Mouse (Mus musculus): ENCODE results near the gene Fndc7. TPM values are rescaled to one million over a fixed set of nuclear protein-coding genes. Genes with fewer than 3 reads are reported as not detected.

Gene Fndc7
- total RNA-seq (2021): under 1 TPM in 1 of 2 experiments, not detected in 1; 0.05 TPM

DNA sequence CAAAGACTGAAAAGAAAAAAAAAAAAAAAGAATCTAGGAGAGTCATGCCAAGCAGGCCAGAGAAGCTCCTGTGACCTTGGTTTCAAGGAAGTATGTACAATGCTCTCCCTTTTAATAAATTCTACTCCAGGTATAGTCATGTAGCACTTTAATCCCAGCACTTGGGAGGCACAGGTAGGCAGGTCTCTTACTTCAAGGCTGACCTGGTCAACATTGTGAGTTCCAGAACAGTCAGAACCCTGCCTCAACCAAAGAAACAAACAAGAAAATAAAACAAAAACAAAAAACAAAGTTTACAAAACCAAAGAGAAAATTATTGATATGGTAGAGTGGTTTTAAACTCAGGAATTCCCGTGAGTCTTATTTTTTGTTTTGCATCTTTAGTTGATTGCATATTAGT lies at the start of gene Fndc7:
TSS of gene Fndc7 (minus strand) at position 101 of the 400 bp plus-strand sequence.
- no peak for DNase-seq (ENCODE audit: low spot score)
- intact Hi-C loops (cut with DNase I): no loop called here

DNA sequence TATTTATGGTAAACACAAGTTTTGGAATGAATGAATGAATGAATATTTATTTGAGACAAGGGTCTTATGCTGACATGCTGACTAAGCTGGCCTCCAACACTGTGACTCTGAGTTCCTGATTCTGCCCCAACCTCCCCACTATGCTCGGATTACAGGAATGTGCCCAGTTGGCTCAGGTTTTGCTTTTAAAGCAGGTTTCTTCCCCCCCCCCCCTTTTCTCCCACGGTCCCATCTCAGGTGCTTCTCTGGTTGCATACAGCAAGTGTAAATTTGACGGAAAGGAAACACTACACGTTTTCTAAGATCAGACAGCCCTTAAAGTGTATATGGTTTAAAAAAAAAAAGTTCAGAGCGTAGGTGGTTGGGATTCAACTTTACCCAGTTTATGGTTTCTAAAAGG lies 49.8 kb upstream of the Fndc7 start, which contains the start of gene Henmt1:
TSS of gene Henmt1 (plus strand) at position 301 of the 400 bp plus-strand sequence.
- intact Hi-C loops (cut with DNase I): no loop called here

DNA sequence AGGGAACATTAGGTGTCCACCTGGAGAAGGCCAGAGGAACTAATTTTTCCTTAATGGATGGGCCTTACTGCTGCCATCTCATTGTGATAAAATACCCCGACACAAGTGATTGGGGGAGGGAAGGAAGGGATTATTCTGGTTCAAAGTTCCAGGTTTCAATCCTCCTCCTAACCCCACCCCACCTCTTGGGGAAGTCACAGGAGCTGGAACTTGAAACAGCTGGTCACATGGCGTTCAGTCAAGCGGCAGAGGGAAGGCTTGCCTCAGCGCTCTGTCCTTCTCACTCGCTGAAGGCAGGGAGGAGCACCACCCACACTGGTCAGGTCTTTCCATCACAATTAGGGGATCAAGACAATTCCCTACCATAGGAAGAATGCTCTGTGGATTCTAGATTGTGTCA lies 48.9 kb upstream of the Fndc7 start:
- DNase-seq (ENCODE audit: low spot score): no peak
- intact Hi-C loops (cut with DNase I): no loop called here

More for the DNA sequence above, 49.8 kb upstream of the Fndc7 start, which contains the start of gene Henmt1:
- no peak for DNase-seq (ENCODE audit: low spot score)

GRCm38 (mm10) chr3:108933557-108933956 lies 43.7 kb upstream of the Fndc7 start:
- intact Hi-C loops (cut with DNase I): no loop called here
- no peak for DNase-seq (ENCODE audit: low spot score)

- no peak for DNase-seq (ENCODE audit: low spot score)
- intact Hi-C loops (cut with DNase I): no loop called here
These were observed 36.5 kb upstream of the Fndc7 start for GRCm38 (mm10) chr3:108926308-108926707.

DNA sequence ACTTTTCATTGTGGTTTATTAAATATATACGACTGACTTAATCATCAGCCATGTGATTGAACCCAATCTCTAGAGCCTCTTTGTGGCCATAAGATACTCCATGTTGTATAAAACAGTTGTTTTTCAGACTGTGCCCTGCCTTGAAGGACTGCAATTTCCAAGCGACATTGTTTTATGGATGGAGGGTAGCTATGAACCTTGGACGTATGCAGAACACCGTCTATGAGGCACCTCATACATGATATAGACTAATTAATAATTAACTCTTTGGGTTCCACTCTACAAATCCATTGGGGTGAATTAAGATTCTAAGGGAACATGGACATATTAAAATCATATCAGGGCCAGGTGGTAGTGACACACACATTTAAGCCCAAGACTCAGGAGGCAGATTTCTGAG lies 35.9 kb upstream of the Fndc7 start:
- intact Hi-C loops (cut with DNase I): no loop called here

DNA sequence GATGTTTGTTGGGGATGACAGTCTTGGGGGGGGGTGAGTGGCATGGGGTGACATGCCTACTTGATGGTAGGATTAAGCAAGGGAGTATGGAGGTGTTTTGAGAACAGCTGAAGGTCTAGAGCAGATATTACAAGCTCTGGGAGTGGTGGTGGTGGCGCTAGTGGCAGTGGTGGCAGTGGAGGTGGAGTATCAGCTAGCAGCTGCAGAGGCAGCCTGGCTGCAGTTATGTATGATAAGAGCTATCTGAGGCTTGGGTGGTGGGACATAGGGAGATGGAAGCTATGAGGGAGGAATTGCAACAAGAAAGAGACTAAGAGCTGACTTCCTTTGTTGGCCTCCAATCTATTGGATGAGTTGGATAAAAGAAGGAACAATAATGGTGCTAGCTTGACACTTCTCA lies 32.0 kb upstream of the Fndc7 start:
- intact Hi-C loops (cut with DNase I): no loop called here
- no peak for DNase-seq (ENCODE audit: low spot score)

More for the DNA sequence above, 35.9 kb upstream of the Fndc7 start:
- no peak for DNase-seq (ENCODE audit: low spot score)

GRCm38 (mm10) chr3:108920442-108921070 lies 30.7 kb upstream of the Fndc7 start:
- intact Hi-C loops (cut with DNase I): no loop called here
- DNase-seq (ENCODE audit: low spot score): no peak

DNA sequence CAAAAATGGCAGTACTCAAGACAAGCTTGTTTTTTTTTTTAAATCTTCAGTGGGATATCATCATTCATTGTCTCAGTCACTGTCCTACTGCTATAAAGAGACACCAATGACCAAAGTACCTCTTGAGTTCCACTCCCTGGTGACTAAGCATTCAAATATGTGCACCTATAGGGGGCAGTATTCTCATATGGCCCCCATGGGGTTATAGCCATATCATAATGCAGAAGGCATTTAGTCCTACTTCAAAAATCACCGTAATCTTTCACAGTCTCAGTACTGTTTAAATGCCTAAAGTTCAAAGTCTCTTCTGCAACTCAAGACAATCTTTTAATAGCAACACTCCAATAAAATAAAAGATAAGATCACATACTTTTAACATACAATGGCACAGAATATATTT lies 29.0 kb upstream of the Fndc7 start:
- intact Hi-C loops (cut with DNase I): no loop called here
- no peak for DNase-seq (ENCODE audit: low spot score)

DNA sequence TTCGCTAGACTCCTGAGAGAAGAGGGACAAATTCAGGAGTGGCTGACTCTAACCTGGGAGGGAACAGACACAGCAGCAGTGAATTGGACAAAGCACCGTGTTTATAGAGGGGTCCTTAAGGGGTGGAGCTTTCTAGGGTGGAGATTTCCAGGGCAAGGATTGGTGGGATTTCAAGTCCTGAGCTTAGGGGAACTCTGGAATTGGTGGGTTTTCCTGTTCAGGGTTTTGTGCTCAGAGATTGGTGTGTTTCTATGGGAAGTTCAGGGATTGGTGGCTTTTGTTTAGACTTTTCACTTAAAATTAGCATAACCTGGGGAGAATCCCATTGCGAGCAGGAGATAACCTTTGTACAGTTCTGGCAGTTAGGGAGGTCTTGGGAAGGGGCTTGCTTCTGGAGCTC lies 28.2 kb upstream of the Fndc7 start:
- DNase-seq (ENCODE audit: low spot score): no peak
- intact Hi-C loops (cut with DNase I): no loop called here

- intact Hi-C loops (cut with DNase I): no loop called here
These were observed 27.0 kb upstream of the Fndc7 start for GRCm38 (mm10) chr3:108916857-108917256.

GRCm38 (mm10) chr3:108915999-108916398 lies 26.2 kb upstream of the Fndc7 start:
- no peak for DNase-seq (ENCODE audit: low spot score)
- intact Hi-C loops (cut with DNase I): no loop called here

More at GRCm38 (mm10) chr3:108916857-108917256, 27.0 kb upstream of the Fndc7 start:
- no peak for DNase-seq (ENCODE audit: low spot score)

DNA sequence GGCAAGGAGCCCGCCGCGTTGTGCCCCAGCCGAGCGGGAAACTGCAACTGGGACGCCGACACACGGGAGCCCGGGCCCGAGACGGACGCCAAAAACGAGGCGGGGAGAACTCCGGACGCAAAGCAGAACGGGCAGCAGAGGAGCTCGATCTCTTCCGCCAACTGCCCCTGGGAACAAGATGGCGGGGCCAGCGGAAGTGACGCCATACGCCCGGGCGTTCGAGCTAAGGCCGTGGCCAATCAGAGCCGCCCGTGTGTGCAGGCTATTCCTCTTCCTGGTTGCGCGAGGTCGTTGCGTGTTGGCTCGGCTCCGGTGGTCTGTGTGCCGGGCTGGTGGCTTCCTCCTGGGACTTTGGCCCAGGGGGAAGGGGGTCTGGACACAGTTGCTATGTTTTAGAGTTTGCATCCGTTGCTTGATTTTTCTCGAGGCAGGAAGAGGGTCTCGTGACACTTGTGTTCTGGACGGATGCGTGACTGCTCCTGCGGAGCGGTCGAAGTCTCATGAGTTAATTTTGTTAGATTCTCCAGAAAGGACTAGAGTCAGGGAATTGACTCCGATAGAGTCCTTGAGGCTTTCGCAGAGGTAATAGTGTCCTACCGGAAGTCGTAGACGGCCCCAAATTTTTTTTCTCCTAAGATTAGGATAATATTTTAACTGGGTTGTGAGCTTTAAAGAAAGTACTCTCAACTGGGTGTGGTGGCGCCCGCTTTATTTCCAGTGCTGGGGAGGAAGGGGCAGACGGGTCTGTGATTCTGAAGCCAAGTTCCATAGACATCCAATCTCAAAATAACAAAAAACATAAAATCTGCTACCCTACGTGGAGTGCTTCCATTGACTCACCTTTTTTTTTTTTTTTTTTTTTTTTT lies 22.0 kb upstream of the Fndc7 start, which contains the start of gene Prpf38b:
TSS of gene Prpf38b (minus strand) at position 180 of the 866 bp plus-strand sequence.
- DNase-seq (ENCODE audit: low spot score): peak; percentile 91
- intact Hi-C loops (cut with DNase I): loop anchor here (5.0 kb wide), 1 partner anchor 151 kb away; no protein-coding TSS in a partner anchor

DNA sequence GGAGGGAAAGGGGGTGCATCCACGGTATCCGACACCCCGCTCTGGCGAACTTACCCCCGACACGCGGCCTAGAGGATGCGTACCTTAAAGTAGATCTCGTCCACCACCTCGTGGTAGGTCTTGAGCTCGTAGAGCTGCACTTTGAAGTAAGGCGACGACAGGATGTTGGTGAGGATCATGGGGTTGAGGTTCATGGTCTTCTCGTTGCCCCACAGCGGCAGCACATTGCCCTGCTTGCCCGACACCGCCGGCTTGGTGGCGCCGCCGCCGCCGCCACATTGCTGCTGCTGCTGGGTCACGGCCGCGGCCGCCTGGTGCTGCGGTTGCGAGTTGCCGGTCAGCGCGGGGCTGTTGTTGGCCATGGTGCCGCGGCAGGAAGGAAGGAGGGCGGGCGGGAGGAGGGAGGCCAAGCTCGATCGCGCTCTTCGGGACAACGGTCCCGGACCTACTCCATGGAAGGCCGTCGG lies 21.3 kb upstream of the Fndc7 start:
- intact Hi-C loops (cut with DNase I): loop anchor here (5.0 kb wide), 1 partner anchor 151 kb away; no protein-coding TSS in a partner anchor
- DNase-seq (ENCODE audit: low spot score): peak; percentile 37

GRCm38 (mm10) chr3:108910303-108911080 lies 20.7 kb upstream of the Fndc7 start:
- DNase-seq (ENCODE audit: low spot score): no peak
- intact Hi-C loops (cut with DNase I): loop anchor here (5.0 kb wide), 1 partner anchor 152 kb away; no protein-coding TSS in a partner anchor

- intact Hi-C loops (cut with DNase I): no loop called here
- DNase-seq (ENCODE audit: low spot score): no peak
These were observed 13.1 kb upstream of the Fndc7 start for GRCm38 (mm10) chr3:108902934-108903333.

DNA sequence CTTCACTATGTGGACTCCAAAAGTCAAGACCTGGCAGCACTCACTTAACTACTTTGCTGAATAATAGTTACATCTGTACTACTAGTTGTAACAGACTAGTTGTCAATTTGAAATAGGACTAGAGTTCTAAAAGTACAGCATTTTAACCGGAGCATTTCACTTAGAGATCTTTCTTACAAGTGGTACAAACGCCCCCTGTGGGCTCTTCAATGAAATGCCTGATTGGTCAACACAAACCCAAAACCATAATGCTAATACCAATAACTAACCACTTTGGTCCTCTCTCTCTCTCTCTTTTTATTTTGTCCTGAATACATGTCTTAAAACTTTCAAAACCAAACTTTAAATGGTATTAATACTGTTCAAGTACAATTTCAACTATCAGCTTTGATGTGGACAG lies 12.2 kb upstream of the Fndc7 start:
- intact Hi-C loops (cut with DNase I): no loop called here

DNA sequence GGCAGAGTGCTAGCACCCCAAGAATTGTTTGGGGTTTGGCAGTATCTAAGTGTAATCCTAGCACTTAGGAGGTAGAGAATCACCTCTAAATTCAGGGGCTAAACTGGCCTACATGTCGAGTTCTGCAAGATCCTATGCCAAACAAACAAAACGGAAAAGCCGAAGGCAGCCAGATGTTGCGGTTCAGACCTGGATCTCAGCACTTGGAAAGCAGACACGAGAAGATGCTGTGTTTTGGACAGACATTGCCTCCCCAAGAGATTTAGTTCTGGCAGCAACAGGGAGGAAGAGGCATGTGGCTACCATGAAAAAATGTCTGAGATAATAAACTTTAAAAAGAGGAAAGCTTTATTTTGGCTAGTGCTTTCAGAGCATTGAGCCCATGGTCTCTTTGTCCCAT lies 10.9 kb upstream of the Fndc7 start:
- DNase-seq (ENCODE audit: low spot score): no peak
- intact Hi-C loops (cut with DNase I): no loop called here

More for the DNA sequence above, 12.2 kb upstream of the Fndc7 start:
- no peak for DNase-seq (ENCODE audit: low spot score)

DNA sequence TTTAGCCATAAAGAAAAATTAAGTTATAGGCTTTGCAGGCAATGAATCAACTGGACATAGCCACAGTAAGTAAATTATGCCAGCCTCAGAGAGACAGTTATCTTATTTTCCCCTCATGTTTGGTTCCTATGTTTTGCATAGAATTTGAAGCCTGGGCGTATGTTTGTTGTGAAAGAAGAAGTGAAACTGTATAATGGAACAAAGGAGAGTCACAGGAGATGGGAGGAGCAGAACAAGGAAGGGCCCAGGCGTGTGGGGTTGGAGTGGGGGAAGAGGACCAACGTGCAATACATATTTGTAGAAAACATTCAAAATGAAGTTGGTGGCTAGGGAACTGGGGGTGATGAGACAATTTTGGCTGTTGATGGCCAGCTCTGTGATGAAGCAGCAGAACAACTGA lies 10.3 kb upstream of the Fndc7 start:
- no peak for DNase-seq (ENCODE audit: low spot score)
- intact Hi-C loops (cut with DNase I): no loop called here

DNA sequence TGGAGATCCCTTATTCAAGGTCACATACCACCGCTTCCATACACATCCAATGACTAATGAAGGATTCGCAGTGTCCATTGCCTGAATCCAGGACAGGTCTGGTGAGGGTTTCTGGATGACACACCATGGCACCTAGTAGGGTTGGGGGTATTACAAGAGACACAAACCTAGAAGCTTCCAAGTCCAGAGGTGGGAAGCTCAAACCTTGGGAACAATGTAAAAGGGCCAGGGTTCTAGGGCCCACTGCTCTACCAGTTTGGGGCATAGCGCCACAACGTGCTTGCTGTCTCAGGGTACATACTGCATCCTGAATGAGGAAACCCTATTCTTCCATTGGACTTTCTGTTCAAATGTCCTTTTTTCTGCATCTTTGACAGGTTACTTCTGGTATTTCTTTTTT lies 8.8 kb upstream of the Fndc7 start:
- DNase-seq (ENCODE audit: low spot score): no peak
- intact Hi-C loops (cut with DNase I): no loop called here
